Mouse (Mus musculus) liver, embryonic 14.5 days (tissue): ENCODE data around the gene Evl.

Experiments
- CTCF ChIP-seq: IDR thresholded peaks from 2 replicates; pipeline ENCODE4 v1.5.1; 2016; ENCODE audit warnings: antibody characterized with exemption, low read depth, control low read depth
- EP300 ChIP-seq: IDR thresholded peaks from 2 replicates; pipeline ENCODE4 v1.6.1; 2016; ENCODE audit warnings: antibody characterized with exemption, low read depth

GRCm38 (mm10) chr12:108610255-108610654, 55.7 kb downstream of the Evl start:
- TF ChIP-seq CTCF = no peak
- TF ChIP-seq EP300 = no peak
